Mouse (Mus musculus): Measurements from ENCODE around the gene Rasal1. TPM values are rescaled to one million over a fixed set of nuclear protein-coding genes. Genes with fewer than 3 reads are reported as not detected.

Gene Rasal1
- polyA plus RNA-seq, 1 experiment = 20.0 TPM

DNA sequence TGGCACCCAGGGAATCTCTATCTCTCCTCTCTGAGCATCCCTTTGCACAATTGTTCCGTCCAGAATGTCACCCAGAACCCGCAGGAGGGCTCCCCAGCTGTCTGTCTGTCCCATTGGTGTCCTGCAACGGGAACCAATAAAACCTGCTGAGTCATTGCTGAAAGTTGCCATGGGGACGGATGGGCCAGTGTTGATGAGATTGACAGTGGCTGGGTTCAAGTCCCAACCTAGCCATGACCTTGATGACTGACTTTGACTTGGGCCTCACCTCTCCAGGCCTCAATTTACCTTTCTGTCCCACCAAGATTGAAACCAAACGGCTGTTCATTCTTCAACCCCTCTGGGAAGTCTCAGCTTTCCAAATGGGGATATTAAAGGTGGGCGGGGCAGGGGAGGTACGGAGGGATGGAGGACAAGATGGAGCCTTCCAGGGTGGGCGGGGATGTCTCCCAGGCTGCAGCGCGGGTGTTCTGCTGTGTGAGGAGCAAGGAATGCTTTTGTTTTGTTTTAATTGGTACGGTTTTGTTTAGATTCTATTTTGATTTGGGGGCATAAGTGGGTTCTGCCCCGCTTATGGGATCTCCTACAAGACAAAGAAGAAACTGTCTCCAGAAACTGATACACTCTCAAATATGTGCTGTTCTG lies 77.3 kb downstream of the Rasal1 start:
- no peak overlapping the region for H3K27ac ChIP-seq (ENCODE audit: control insufficient read depth, insufficient read depth, low read depth, low read length)
- TF ChIP-seq POLR2A (IDR thresholded peaks at IDR 0.05; ENCODE audit: control insufficient read depth, low read depth, low read length) = no peak
- no peak for TF ChIP-seq CTCF (IDR thresholded peaks at IDR 0.05; ENCODE audit: control insufficient read depth, insufficient read depth, insufficient replicate concordance, low read depth, low read length)
- H3K4me3 ChIP-seq (ENCODE audit: control insufficient read depth, low read depth, low read length) = no peak overlapping the region
- H3K4me1 ChIP-seq (ENCODE audit: control insufficient read depth, insufficient read depth, low read length) = no peaks in the 10 kb centered on the region
- no peaks in the 10 kb centered on the region for H3K27me3 ChIP-seq (ENCODE audit: control insufficient read depth, insufficient read depth, low read length)
- H3K36me3 ChIP-seq (ENCODE audit: control insufficient read depth, insufficient read depth, low read length) = no peaks in the 10 kb centered on the region

Other genes with a start within 250 kb of the Rasal1 start
- 0.10 and 0.14 TPM in 2 replicates for gene Lhx5, start 217.1 kb upstream of the Rasal1 start, polyA plus RNA-seq (2012; rRNA removed)
- gene Sdsl, start 176.0 kb upstream of the Rasal1 start, polyA plus RNA-seq (2012; rRNA removed) = 4.9 and 6.1 TPM in 2 replicates
- gene Sds, start 172.3 kb upstream of the Rasal1 start, polyA plus RNA-seq (2012; rRNA removed) = 0.75 and 1.1 TPM in 2 replicates
- gene Plbd2, start 145.2 kb upstream of the Rasal1 start, polyA plus RNA-seq (2012; rRNA removed) = 80.7 and 86.2 TPM in 2 replicates
- 3.2 and 3.4 TPM in 2 replicates for gene Slc8b1, start 137.6 kb upstream of the Rasal1 start, polyA plus RNA-seq (2012; rRNA removed)
- gene Tpcn1, start 60.1 kb upstream of the Rasal1 start, polyA plus RNA-seq (2012; rRNA removed) = 18.7 and 20.7 TPM in 2 replicates
- gene Iqcd, start 59.8 kb upstream of the Rasal1 start, polyA plus RNA-seq (2012; rRNA removed) = 77.3 and 85.9 TPM in 2 replicates
- gene Rita1, start 36.2 kb upstream of the Rasal1 start, polyA plus RNA-seq (2012; rRNA removed) = 9.0 and 13.2 TPM in 2 replicates
- 14.9 and 16.6 TPM in 2 replicates for gene Ddx54, start 36.1 kb upstream of the Rasal1 start, polyA plus RNA-seq (2012; rRNA removed)
- 6.4 and 7.8 TPM in 2 replicates for gene Cfap73, start 14.6 kb upstream of the Rasal1 start, polyA plus RNA-seq (2012; rRNA removed)
- 38.6 and 46.0 TPM in 2 replicates for gene Dtx1, start 63.1 kb downstream of the Rasal1 start, polyA plus RNA-seq (2012; rRNA removed)
- gene Oas2, start 101.0 kb downstream of the Rasal1 start, polyA plus RNA-seq (2012; rRNA removed) = 0.23 and 0.36 TPM in 2 replicates
- 0.05 and 0.07 TPM in 2 replicates for gene Oas3, start 128.8 kb downstream of the Rasal1 start, polyA plus RNA-seq (2012; rRNA removed)
- gene Oas1e, start 146.7 kb downstream of the Rasal1 start, polyA plus RNA-seq (2012; rRNA removed) = 0.07 TPM in 1 of 2 replicates, not detected in the other
- gene Oas1c, start 163.7 kb downstream of the Rasal1 start, polyA plus RNA-seq (2012; rRNA removed) = 0.09 and 0.32 TPM in 2 replicates
- gene Oas1f, start 198.6 kb downstream of the Rasal1 start, polyA plus RNA-seq (2012; rRNA removed) = not detected in 2 replicates
- 0.06 TPM in 1 of 2 replicates, not detected in the other for gene Oas1h, start 212.6 kb downstream of the Rasal1 start, polyA plus RNA-seq (2012; rRNA removed)
- gene Oas1g, start 238.8 kb downstream of the Rasal1 start, polyA plus RNA-seq (2012; rRNA removed) = 0.24 TPM in 1 of 2 replicates, not detected in the other